In the genomic region with DNA sequence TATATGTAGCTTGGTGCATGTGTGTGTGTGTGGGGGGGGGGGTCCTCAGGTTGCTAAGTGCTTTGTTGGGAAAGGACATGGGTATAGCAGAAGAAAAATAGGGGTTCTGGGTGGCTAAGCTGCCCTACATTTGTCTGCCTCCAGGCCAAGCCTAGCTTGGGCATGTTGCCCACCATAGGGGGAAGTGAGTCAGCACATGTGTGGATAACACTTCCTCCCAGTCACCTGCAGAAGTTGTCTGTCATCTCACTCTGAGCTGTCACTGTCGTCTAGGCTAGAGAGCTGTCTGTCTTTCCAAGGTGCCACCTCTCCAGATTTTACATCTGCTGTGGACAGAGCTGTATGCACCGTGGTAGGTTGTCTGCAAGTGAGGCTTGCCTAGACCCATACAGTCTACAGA, we compare ENCODE assay signal across 31 mouse cellular contexts.
A peak's percentile ranks its signal among the peaks of the same experiment; 100 is the strongest.
DNase-seq lines count a peak whose midpoint lies in the region; ATAC-seq and TF ChIP-seq lines count a peak whose summit lies in the region.
"Had no signal": no experiment of that assay in that cellular context is flagged by ENCODE, and none has a peak within 500 bp of the region (broad histone marks: within the 10 kb centered on the region; RNA-seq: fewer than 3 reads in every experiment).

No protein-coding gene starts in this region.

- no peak overlapping the region for H3K4me3 ChIP-seq in left cerebral cortex, adult 2 months
- no peak overlapping the region for H3K4me3 ChIP-seq in forebrain, embryonic 13.5 days
- H3K4me3 ChIP-seq: embryonic facial prominence, embryonic 13.5 days; forebrain, embryonic 10.5 days; gastrocnemius, adult 2 months; heart, embryonic 13.5 days; hindbrain, embryonic 10.5 days; intestine, embryonic 15.5 days; liver, embryonic 12.5 days; midbrain, embryonic 10.5 days; midbrain, embryonic 15.5 days; neural tube, embryonic 15.5 days had no signal

- no peaks in the 10 kb centered on the region for H3K36me3 ChIP-seq in forebrain, embryonic 13.5 days (ENCODE audit: poor library complexity, severe bottlenecking)
- H3K36me3 ChIP-seq: embryonic facial prominence, embryonic 13.5 days; forebrain, embryonic 10.5 days; heart, embryonic 13.5 days; hindbrain, embryonic 10.5 days; intestine, embryonic 15.5 days; liver, embryonic 12.5 days; midbrain, embryonic 10.5 days; midbrain, embryonic 15.5 days; neural tube, embryonic 15.5 days had no signal

- no peaks in the 10 kb centered on the region for H3K27me3 ChIP-seq in forebrain, embryonic 13.5 days
- H3K27me3 ChIP-seq: embryonic facial prominence, embryonic 13.5 days; heart, embryonic 13.5 days; intestine, embryonic 15.5 days; liver, embryonic 12.5 days; midbrain, embryonic 15.5 days; neural tube, embryonic 15.5 days had no signal

- TF ChIP-seq CTCF in left cerebral cortex, adult 2 months (IDR thresholded peaks at IDR 0.05) = no peak

- H3K4me2 ChIP-seq in forebrain, embryonic 13.5 days = no peak overlapping the region
- H3K4me2 ChIP-seq: embryonic facial prominence, embryonic 13.5 days; heart, embryonic 13.5 days; intestine, embryonic 15.5 days; liver, embryonic 12.5 days; midbrain, embryonic 15.5 days; neural tube, embryonic 15.5 days had no signal

- ATAC-seq in hematopoietic stem cell, adult 5-6 weeks (replicated peaks in 1 of 2; ENCODE audit: insufficient read depth in 1 of 2, low FRiP score in 2 of 2, low TSS enrichment in 1 of 2, low read depth in 1 of 2, poor library complexity in 2 of 2, severe bottlenecking in 2 of 2) = peak; percentile 84 to 89
- no peak for ATAC-seq in forebrain, embryonic 13.5 days
- ATAC-seq: forebrain, embryonic 16.5 days; hindbrain, embryonic 16.5 days; intestine, embryonic 15.5 days; liver, embryonic 12.5 days; liver, postnatal 0 days; lung, postnatal 0 days; midbrain, embryonic 15.5 days had no signal

- no peaks in the 10 kb centered on the region for H3K9me3 ChIP-seq in forebrain, embryonic 13.5 days (replicated peaks)
- H3K9me3 ChIP-seq: embryonic facial prominence, embryonic 13.5 days; heart, embryonic 13.5 days; hindbrain, embryonic 10.5 days; intestine, embryonic 15.5 days; midbrain, embryonic 10.5 days; midbrain, embryonic 15.5 days; neural tube, embryonic 15.5 days had no signal

- intact Hi-C loops in left cerebral cortex, postnatal 14 days (cut with DNase I) = no loop called here
- intact Hi-C loops in left cerebral cortex, adult 2 months (cut with DNase I) = no loop called here

- no peak overlapping the region for H3K9ac ChIP-seq in forebrain, embryonic 13.5 days
- H3K9ac ChIP-seq: embryonic facial prominence, embryonic 13.5 days; heart, embryonic 13.5 days; intestine, embryonic 15.5 days; liver, embryonic 12.5 days; liver, postnatal 0 days; midbrain, embryonic 15.5 days; neural tube, embryonic 15.5 days had no signal

- WGBS in forebrain, embryonic 13.5 days = 86% methylated on average over 2 of the region's 2 CpGs

- no peaks in the 10 kb centered on the region for H3K4me1 ChIP-seq in forebrain, embryonic 13.5 days
- H3K4me1 ChIP-seq: embryonic facial prominence, embryonic 13.5 days; hindbrain, embryonic 10.5 days; intestine, embryonic 15.5 days; liver, embryonic 12.5 days; midbrain, embryonic 10.5 days; midbrain, embryonic 15.5 days had no signal

- H3K27ac ChIP-seq in left cerebral cortex, adult 2 months = no peak overlapping the region
- H3K27ac ChIP-seq in forebrain, embryonic 13.5 days = no peak overlapping the region
- H3K27ac ChIP-seq: embryonic facial prominence, embryonic 13.5 days; forebrain, embryonic 10.5 days; gastrocnemius, adult 2 months; heart, embryonic 13.5 days; hindbrain, embryonic 10.5 days; intestine, embryonic 15.5 days; kidney, postnatal 0 days; liver, embryonic 12.5 days; macrophage; midbrain, embryonic 10.5 days; midbrain, embryonic 15.5 days; neural tube, embryonic 15.5 days had no signal

- peak; percentile 23 to 25 for DNase-seq in left cerebral cortex, postnatal 14 days (ENCODE audit: low spot score in 2 of 2)
- no peak for DNase-seq in left cerebral cortex, adult 2 months (ENCODE audit: extremely low spot score in 1 of 2, low spot score in 2 of 2)
- peak; percentile 2 for DNase-seq in 416B (ENCODE audit: low read depth)
- peak; percentile 11 for DNase-seq in Muller cell, postnatal 12 days (ENCODE audit: inconsistent ontology term)
- DNase-seq in gastrocnemius, adult 8-10 months (ENCODE audit: low spot score in 2 of 2) = no peak
- DNase-seq: adrenal gland, adult 8-10 months; B cell, adult 2 months; cerebellum, adult 2 months; gastrocnemius, adult 2 months; heart, postnatal 10 days; kidney, adult 2 months; kidney, postnatal 4 days; liver, postnatal 0 days; spleen, adult 18-20 months; thymus, postnatal 14 days had no signal

Comparison
In these comparisons a context has a peak if more than half of its experiments do, and no peak if none do; other contexts are left out.
1. DNase-seq: peak in left cerebral cortex, postnatal 14 days (2 of 2), 416B (single experiment) and Muller cell, postnatal 12 days (single experiment); none in left cerebral cortex, adult 2 months (0 of 2) and gastrocnemius, adult 8-10 months (0 of 2).